Mouse (Mus musculus): ENCODE measurements around the gene Tmpo.

DNA sequence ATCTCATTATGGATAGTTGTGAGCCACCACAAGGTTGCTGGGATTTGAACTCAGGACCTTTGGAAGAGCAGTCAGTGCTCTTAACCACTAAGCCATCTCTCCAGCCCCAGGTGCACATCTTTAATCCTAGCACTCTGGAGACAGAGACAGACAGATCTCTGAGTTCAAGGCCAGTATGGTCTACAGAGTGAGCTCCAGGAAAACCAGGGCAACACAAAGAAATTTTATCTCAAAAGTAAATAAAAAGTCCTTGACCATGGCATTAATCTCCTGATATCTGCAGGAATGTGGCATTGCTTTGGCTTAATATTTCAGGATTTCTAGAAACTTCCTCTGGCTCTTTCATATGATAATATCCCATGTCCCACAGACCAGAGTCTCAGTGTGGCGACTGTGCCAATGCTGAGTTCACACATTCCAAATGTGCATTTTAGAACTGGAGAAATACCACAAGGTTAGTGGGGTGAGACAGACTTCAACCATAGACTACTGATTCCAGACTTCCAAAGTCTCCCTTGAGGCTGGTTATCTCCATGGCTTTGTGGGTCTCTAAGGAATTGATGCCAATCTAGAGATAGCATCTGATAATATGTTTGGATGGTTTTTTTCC lies 52.5 kb downstream of the Tmpo start:
- TF ChIP-seq CTCF (IDR thresholded peaks at IDR 0.05) (no peak), POLR2A (IDR thresholded peaks at IDR 0.05; ENCODE audit: insufficient read depth, low read depth, low read length) (no peak), EP300 (IDR thresholded peaks at IDR 0.05; ENCODE audit: insufficient read depth, low read depth, low read length) (no peak)
